Mouse (Mus musculus) hindbrain, postnatal 0 days (tissue): ENCODE data around the gene Phb. TPM values are rescaled to one million over a fixed set of nuclear protein-coding genes. Genes with fewer than 3 reads are reported as not detected.
A peak's percentile ranks its signal among the peaks of the same experiment; 100 is the strongest.
"Not testable (repeated sequence)": the region's sequence is repeated elsewhere in the genome, so short reads cannot be mapped to it uniquely, and the experiment has no call there.

Source experiments
- ATAC-seq: fragments of 200-750 bp; cut with Nextera tagmentation; 2 replicates; pipeline ENCODE4 v1.8.0; 2017; ENCODE audit warnings: mild to moderate bottlenecking, moderate TSS enrichment, moderate library complexity
- DNase-seq: peaks from one replicate; pipeline ENCODE4 v3.0.0-alpha.2; 2015; ENCODE audit warnings: low spot score
- H3K27ac ChIP-seq: fragments of 300-500 bp; sonication (generic); 2 replicates; pipeline ENCODE4 v1.5.1; 2014; ENCODE audit warnings: mild to moderate bottlenecking
- H3K27me3 ChIP-seq: fragments of 300-500 bp; sonication (generic); 2 replicates; pipeline ENCODE4 v1.6.1; 2014; ENCODE audit warnings: low read length, mixed read lengths; ENCODE audit not compliant: insufficient read depth
- H3K36me3 ChIP-seq: fragments of 300-500 bp; sonication (generic); 2 replicates; pipeline ENCODE4 v1.6.1; 2014; ENCODE audit warnings: low read length, mixed read lengths; ENCODE audit not compliant: insufficient read depth
- H3K4me1 ChIP-seq: fragments of 300-500 bp; sonication (generic); 2 replicates; pipeline ENCODE4 v1.6.1; 2014; ENCODE audit warnings: antibody characterized with exemption, low read length, mixed read lengths; ENCODE audit not compliant: insufficient read depth
- H3K4me2 ChIP-seq: fragments of 300-500 bp; sonication (generic); 2 replicates; pipeline ENCODE4 v1.6.1; 2014; ENCODE audit warnings: low read depth, mild to moderate bottlenecking, low read length, moderate library complexity, mixed read lengths
- H3K4me3 ChIP-seq: fragments of 300-500 bp; sonication (generic); 2 replicates; pipeline ENCODE4 v1.5.1; 2014; ENCODE audit warnings: low read length
- H3K9ac ChIP-seq: fragments of 300-500 bp; sonication (generic); replicated peaks from 2 replicates; pipeline ENCODE4 v1.6.1; 2014; ENCODE audit warnings: mild to moderate bottlenecking, low read length, moderate library complexity, mixed read lengths
- H3K9me3 ChIP-seq: fragments of 300-500 bp; sonication (generic); 2 replicates; pipeline ENCODE4 v1.6.1; 2016; ENCODE audit warnings: low read length, mixed read lengths
- CTCF ChIP-seq: IDR thresholded peaks from 2 replicates; pipeline ENCODE4 v1.5.1; 2016; ENCODE audit warnings: antibody characterized with exemption, control low read depth, low read depth
- WGBS: fragments of 180-500 bp; shearing (Covaris S2); extraction: QIAGEN DNeasy Blood & Tissue Kit; methylation state at CpG from one replicate; pipeline ENCODE4 v1.1.7; 2014; 5-methylcytosine and 5-hydroxymethylcytosine counted together
- polyA plus RNA-seq: library from polyadenylated mRNA; unstranded; fragments of >200 nt; fragmentation: Nextera tagmentation; extraction: Ambion mirVana; gene quantifications from 2 replicates; pipeline ENCODE4 v1.2.1, GENCODE M21; 2015
- total RNA-seq: library from RNA; depleted of rRNA; stranded (reverse); fragments of >200 nt; gene quantifications from 2 replicates; pipeline ENCODE4 v1.2.3, GENCODE M21; 2014

Phb gene
- total and polyA plus RNA-seq, 2 experiments from 2014 or later = 156 to 214 TPM

GRCm38 (mm10) chr11:95648827-95649226 is 17.9 kb upstream of the Phb start:
- peaks cover 8% of the 10 kb centered on the region; the same call in 1 of the 2 replicates for H3K4me1 ChIP-seq
- no peaks in the 10 kb centered on the region for H3K36me3 ChIP-seq
- 2% methylated on average over 4 of the region's 4 CpGs for WGBS
- no peak overlapping the region for H3K4me3 ChIP-seq
- H3K4me2 ChIP-seq = no peak overlapping the region
- no peaks in the 10 kb centered on the region for H3K9me3 ChIP-seq
- ATAC-seq (peak; percentile 36; the same call in 1 of the 2 replicates), DNase-seq (peak; percentile 84)
- H3K27ac ChIP-seq = no peak overlapping the region
- H3K27me3 ChIP-seq = peaks cover 15% of the 10 kb centered on the region; the same call in 1 of the 2 replicates
- H3K9ac ChIP-seq = no peak overlapping the region
- peak; percentile 95 for TF ChIP-seq CTCF

GRCm38 (mm10) chr11:95649560-95649959 is 17.2 kb upstream of the Phb start:
- ATAC-seq = no peak
- H3K27me3 ChIP-seq = peaks cover 15% of the 10 kb centered on the region; the same call in 1 of the 2 replicates
- no peak for TF ChIP-seq CTCF
- no peak overlapping the region for H3K9ac ChIP-seq
- no peak overlapping the region for H3K4me2 ChIP-seq
- 80% methylated on average over 7 of the region's 7 CpGs for WGBS
- H3K27ac ChIP-seq = no peak overlapping the region
- no peaks in the 10 kb centered on the region for H3K9me3 ChIP-seq
- peaks cover 8% of the 10 kb centered on the region; the same call in 1 of the 2 replicates for H3K4me1 ChIP-seq
- H3K4me3 ChIP-seq = no peak overlapping the region
- H3K36me3 ChIP-seq = no peaks in the 10 kb centered on the region
- DNase-seq = no peak

- WGBS = 41% methylated on average over 2 of the region's 2 CpGs
- H3K9me3 ChIP-seq = no peaks in the 10 kb centered on the region
- no peak for TF ChIP-seq CTCF
- no peak for ATAC-seq
- peaks cover 8% of the 10 kb centered on the region; the same call in 1 of the 2 replicates for H3K4me1 ChIP-seq
- no peak overlapping the region for H3K27ac ChIP-seq
- no peak overlapping the region for H3K4me3 ChIP-seq
- peaks cover 15% of the 10 kb centered on the region; the same call in 1 of the 2 replicates for H3K27me3 ChIP-seq
- no peak overlapping the region for H3K9ac ChIP-seq
- DNase-seq = no peak
- H3K36me3 ChIP-seq = no peaks in the 10 kb centered on the region
- no peak overlapping the region for H3K4me2 ChIP-seq
These were observed 16.8 kb upstream of the Phb start for GRCm38 (mm10) chr11:95650001-95650400.

- 64% methylated on average over 9 of the region's 9 CpGs for WGBS
These were observed 15.8 kb upstream of the Phb start for GRCm38 (mm10) chr11:95650981-95651380.

GRCm38 (mm10) chr11:95657449-95657848 is 9.3 kb upstream of the Phb start:
- H3K4me3 ChIP-seq = no peak overlapping the region
- ATAC-seq = no peak
- H3K27ac ChIP-seq = no peak overlapping the region
- no peak overlapping the region for H3K9ac ChIP-seq
- no peaks in the 10 kb centered on the region for H3K36me3 ChIP-seq
- 82% methylated on average over 4 of the region's 4 CpGs for WGBS
- no peaks in the 10 kb centered on the region for H3K9me3 ChIP-seq
- no peaks in the 10 kb centered on the region for H3K4me1 ChIP-seq
- no peak overlapping the region for H3K4me2 ChIP-seq
- H3K27me3 ChIP-seq = peaks cover 5% of the 10 kb centered on the region; the same call in 1 of the 2 replicates
- no peak for DNase-seq
- TF ChIP-seq CTCF = no peak

More at GRCm38 (mm10) chr11:95650981-95651380, 15.8 kb upstream of the Phb start:
- TF ChIP-seq CTCF = no peak
- Histone ChIP-seq H3K4me2 (no peak overlapping the region), H3K4me3 (no peak overlapping the region), H3K9me3 (no peaks in the 10 kb centered on the region), H3K36me3 (no peaks in the 10 kb centered on the region), H3K9ac (no peak overlapping the region), H3K4me1 (no peaks in the 10 kb centered on the region), H3K27me3 (peaks cover 11% of the 10 kb centered on the region; the same call in 1 of the 2 replicates), H3K27ac (no peak overlapping the region)
- DNase-seq (no peak), ATAC-seq (no peak)

- peak overlapping the region; percentile 94 for H3K4me2 ChIP-seq
- H3K27ac ChIP-seq = peak overlapping the region; percentile 45; the same call in 1 of the 2 replicates
- TF ChIP-seq CTCF = no peak
- peak overlapping the region; percentile 62 for H3K9ac ChIP-seq
- DNase-seq = no peak
- peaks cover 25% of the 10 kb centered on the region for H3K36me3 ChIP-seq
- WGBS = 1% methylated on average over 11 of the region's 11 CpGs
- peaks cover 6% of the 10 kb centered on the region; the same call in 1 of the 2 replicates for H3K4me1 ChIP-seq
- peak overlapping the region; percentile 79 for H3K4me3 ChIP-seq
- no peaks in the 10 kb centered on the region for H3K9me3 ChIP-seq
- H3K27me3 ChIP-seq = no peaks in the 10 kb centered on the region
- ATAC-seq = peak; percentile 1; the same call in 1 of the 2 replicates
These were observed 420 bp downstream of the Phb start for GRCm38 (mm10) chr11:95667177-95667576.

- not testable (repeated sequence) for H3K9me3 ChIP-seq, H3K4me3 ChIP-seq, H3K27ac ChIP-seq, H3K27me3 ChIP-seq, ATAC-seq, H3K9ac ChIP-seq, H3K4me1 ChIP-seq, DNase-seq, H3K4me2 ChIP-seq
- 91% methylated on average over 7 of the region's 7 CpGs for WGBS
- peaks cover 31% of the 10 kb centered on the region for H3K36me3 ChIP-seq
- peak; percentile 41 for TF ChIP-seq CTCF
These were observed 1.3 kb downstream of the Phb start for GRCm38 (mm10) chr11:95668086-95668485.
